Mouse (Mus musculus) adrenal gland, adult (tissue): ENCODE data around the gene Abcb8.

Experiments used
- DNase-seq, 2 experiments: peaks; one replicate each; pipeline ENCODE4 v3.0.0; 2022 to 2023; ENCODE audit warnings: low spot score in 1 of 2; ENCODE audit not compliant: inconsistent age in 2 of 2

Gene Abcb8

DNA sequence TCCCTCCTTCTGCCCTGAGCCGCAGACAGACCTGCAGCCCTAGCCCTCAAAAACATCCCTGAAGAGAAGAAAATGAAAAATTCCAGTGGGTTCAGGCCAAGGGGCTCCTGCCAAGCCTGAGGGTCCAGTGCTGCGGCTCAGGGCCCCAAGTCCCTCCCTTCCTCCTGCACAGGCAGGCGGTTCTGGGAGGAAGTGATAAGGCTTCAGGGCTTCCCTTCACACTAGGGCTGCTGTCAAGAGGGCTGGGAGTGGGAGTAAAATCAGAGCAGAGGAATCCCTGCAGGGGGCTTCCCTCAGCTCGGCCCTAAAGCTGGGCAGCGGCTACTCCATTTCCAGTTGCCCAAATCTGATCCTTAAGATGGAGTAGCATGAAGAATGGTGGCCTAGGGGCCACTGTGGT lies 27.9 kb upstream of the Abcb8 start:
- peak in 1 of 2 experiments; percentile 42 for DNase-seq

DNA sequence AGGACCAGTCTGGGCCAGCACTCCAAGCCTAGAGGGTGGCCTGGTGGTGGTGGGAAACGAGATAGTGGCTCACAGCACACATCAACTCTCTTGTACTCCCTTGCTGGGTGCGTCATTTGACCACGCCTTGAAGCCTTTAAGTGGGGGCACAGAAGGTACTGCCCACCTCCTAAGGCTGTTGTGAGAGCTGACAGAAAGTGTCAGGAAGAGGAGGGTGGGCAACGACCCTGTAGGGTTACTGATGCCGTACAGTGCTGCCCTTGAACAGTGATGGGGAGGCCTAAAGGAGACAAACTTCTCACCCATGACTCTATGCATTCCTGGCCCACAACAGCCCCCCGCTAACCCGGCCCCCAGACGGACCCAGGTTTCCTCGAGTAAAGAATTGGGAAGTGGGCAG lies 27.0 kb upstream of the Abcb8 start:
- no peak for DNase-seq

DNA sequence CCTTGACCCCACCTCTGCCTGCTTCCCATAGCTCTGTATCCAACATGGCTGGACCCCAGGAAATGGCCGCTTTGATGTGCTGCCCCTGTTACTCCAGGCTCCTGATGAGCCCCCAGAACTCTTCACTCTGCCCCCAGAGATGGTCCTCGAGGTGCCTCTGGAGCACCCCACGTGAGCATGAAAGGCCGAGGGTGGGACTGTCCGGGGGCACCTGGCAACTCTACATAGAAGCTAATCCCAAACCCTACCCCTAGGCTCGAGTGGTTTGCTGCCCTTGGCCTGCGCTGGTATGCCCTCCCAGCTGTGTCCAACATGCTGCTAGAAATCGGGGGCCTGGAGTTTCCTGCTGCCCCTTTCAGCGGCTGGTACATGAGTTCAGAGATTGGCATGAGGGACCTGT lies 23.7 kb upstream of the Abcb8 start:
- DNase-seq = no peak

- DNase-seq = no peak
Measured at GRCm38 (mm10) chr5:24373807-24374206, 19.7 kb upstream of the Abcb8 start.

DNA sequence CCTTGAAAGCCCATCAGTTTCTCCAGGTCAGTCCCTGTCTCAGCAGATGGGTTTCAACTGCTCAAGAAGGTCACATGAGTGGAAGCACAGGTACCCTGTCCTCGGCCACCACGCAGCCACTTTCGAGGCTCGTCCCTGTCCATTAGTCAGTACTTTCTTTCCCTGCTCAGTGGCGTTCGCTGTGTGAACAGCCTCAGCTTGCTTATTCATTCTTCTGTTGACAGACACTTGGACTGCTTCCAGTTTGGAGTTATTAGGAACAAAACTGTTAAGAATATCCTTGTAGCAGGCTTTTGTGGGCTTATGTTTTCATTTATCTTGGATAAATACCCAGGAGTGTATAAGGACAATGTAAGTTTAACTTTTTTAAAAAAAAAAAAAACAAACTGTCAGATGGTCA lies 19.2 kb upstream of the Abcb8 start:
- peak in 1 of 2 experiments; percentile 61 for DNase-seq

DNA sequence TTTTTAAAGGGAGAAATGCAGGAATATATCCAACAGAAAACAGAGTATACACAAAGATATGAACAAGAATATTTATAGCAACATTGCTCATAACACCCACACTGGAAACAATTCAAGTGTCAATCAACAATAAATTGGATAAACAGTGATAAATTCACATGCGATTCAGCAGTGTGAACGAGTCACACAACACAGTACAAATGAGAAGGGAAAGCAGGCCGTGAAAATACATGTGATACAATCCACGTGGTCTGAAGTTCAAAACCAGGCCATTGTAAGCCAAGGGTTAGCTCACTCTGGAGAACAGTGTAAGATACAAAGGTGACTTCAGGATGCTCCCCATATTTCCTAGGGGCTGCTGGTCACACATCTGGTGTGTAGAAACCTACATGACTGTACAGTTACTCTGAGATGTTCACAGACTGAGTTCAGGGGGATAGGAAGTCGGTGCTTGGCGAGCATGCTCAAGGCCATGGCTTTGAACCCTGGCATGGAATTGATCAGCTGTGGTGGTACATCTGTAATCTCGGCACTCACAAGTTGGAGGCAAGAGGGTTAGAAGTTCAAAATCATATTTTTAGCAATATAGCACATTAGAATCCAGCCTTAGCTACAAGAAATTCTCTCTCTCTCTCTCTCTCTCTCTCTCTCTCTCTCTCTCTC lies 18.7 kb upstream of the Abcb8 start:
- DNase-seq = no peak

DNA sequence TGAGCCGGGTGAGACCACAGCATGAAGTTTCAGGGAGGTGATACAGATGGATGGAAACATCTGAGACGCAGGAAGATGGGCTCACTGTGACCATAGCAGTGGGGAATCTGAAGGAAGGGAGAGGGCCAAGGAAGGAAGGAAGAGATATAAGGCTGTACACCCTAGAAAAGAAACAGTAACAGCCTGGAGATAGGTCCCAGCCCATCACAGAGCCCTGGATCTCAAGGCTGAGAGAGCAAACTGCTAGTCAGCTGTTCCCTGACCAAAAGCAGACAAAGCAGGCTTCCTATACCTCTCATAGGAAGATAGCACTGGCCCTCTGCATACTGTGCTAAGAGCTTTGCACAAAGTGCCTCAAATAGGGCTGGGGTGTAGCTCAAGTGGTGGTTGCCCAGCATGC lies 14.8 kb upstream of the Abcb8 start:
- DNase-seq = no peak

GRCm38 (mm10) chr5:24379501-24379900 lies 14.0 kb upstream of the Abcb8 start:
- no peak for DNase-seq

DNA sequence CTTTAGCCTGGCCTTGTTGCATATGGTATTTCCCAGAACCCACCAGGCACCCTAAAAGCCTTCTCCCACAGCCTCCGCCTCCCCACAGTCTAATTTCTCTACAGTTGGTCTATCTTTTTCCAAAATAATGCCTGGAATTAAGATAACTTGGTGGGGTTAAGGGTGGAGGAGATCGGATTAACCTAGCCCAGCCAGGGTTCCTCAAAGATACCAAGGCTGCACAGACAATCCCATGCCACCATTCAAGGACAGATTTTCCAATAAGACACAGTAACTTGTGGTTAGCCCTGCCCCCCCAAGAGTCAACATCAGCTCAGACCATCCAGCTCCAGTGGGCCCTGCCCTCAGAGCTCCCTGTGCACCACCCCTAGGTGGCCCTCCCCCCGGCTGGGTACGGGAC lies 13.0 kb upstream of the Abcb8 start:
- no peak for DNase-seq

GRCm38 (mm10) chr5:24381486-24381885 lies 12.0 kb upstream of the Abcb8 start:
- DNase-seq = peak in 1 of 2 experiments; percentile 30

DNA sequence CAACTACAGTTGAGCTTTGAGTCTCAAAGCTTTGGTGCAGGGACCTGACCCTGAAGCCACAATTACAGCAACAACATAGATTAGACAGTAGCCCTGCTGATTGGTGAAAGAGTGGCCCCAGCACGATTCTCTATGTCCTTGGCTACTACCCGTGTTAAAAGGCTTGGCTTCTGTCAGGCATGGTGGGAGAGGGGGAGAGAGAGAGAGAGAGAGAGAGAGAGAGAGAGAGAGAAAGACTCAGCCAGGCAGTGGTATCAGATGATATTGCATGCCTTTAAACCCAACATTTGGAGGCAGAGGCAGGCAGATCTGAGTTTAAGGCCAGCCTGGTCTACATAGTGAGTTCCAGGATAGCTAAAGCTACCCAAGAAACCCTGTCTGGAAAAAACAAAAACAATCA lies 11.5 kb upstream of the Abcb8 start:
- peak in 1 of 2 experiments; percentile 22 for DNase-seq

DNA sequence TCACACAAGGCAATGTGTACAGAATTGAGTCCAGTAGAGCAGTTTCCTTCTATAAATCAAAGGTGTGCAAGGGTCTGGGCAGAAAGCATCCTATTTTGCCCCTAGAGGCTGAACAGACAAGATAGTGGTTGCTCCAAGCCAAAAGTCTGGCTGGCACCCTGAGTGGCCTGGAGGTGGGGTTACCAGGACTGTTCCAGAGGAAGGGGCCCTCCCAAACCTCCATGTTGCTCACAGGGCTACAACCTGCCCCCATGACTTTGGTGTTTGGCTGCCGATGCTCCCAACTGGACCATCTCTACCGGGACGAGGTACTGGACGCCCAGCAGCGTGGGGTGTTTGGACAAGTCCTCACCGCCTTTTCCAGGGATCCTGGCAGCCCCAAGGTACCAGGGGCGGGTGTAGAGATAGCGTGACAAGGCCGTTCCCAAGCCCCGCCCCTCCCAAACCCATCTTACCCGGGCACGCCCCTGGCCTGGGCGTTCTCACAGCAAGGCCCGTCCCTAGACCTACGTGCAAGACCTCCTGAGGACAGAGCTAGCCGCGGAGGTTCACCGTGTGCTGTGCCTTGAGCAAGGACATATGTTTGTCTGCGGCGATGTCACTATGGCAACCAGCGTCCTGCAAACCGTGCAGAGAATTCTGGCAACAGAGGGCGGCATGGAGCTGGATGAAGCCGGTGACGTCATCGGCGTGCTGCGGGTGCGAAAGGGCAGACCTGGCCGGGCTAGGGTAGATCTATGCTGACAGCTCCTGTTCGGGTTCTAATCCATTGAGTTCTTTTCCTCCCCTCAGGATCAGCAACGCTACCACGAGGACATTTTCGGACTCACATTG lies 10.2 kb upstream of the Abcb8 start:
- peak; percentile 97 to 98 for DNase-seq

- DNase-seq = no peak
Measured at GRCm38 (mm10) chr5:24384407-24384806, 9.1 kb upstream of the Abcb8 start.

- no peak for DNase-seq
Measured at GRCm38 (mm10) chr5:24385374-24385773, 8.1 kb upstream of the Abcb8 start.

DNA sequence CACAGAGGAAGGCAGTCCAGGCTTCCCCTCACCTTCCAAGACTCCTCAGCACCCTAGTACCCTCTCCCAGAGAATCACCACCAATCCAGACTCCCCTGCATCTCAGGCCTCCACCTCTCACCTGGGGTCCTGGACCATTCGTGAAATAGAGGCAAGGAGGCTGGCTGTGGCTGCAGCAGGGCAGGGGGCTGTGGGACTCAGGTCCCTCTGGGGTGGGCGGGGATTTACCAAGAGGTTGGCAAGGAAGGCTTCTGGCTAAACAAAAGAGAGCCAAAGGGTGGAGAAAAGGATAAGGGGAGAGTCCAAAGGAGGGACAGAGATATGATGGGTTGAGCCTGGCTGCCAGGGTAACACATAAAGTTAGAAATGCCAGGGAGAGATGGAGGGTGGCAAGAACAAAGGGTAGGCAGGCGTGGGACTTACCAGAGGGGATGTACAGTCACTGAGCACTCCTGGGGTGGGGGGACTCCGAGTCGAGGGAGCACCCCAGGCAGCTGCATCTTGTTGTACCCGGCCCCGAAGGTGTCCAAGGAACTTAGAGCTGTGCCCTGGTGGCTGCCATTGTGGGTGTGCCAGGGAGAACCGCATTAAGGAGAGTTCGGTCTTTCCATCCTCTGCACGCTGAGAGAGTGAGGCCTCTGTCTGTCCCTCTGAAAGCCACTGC lies 7.4 kb upstream of the Abcb8 start:
- no peak for DNase-seq

DNA sequence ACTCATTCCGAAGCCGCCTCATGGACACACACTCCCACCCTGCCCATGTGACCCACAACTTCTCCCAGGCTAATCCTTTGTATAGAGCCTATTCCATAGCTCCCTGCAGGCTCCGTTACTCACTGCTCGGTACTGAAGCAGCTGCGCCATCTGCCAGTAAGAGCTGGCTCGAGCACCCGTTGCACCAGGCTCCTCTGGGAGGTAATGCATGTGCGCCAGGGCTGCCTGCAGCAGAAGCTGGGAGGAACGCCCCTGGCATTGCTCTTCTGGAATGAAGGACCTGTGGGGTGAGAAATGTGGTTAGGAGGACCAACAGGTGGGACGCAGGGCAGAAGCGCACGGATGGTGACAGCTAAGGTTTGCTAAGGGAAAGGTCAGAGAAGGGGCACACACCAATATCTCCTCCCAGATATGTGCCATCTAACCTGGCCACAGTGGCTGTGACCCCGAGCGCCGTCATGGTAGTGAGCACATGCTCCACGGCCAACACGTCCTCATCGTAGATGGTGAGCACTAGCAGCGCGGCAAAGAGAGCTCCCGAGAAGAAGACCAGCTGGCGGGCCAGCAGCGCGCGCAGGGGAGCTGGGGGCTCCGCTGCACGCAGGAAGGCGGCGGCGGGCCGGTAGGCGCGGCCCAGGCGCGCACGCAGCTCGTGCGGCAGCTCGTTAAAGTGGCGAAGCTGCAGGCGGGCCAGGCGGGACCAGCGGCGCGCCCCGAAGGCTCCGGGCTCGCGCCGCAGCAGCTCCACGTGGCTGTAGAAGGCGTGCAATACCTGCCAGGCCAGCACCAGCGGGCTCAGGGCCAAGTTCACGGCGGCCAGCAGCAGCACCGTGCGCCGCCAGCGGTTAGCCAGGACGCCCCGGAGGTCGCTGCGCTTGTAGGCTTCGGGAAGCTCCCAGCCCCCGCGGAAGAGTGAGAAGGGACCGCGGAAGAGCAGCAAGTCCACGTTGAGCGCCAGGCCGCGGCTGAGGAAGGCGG lies 5.9 kb upstream of the Abcb8 start:
- DNase-seq = peak; percentile 67 to 85

- DNase-seq = no peak
Measured at GRCm38 (mm10) chr5:24388246-24388915, 5.1 kb upstream of the Abcb8 start.

GRCm38 (mm10) chr5:24389011-24389657 lies 4.3 kb upstream of the Abcb8 start:
- DNase-seq = peak in 1 of 2 experiments; percentile 51

DNA sequence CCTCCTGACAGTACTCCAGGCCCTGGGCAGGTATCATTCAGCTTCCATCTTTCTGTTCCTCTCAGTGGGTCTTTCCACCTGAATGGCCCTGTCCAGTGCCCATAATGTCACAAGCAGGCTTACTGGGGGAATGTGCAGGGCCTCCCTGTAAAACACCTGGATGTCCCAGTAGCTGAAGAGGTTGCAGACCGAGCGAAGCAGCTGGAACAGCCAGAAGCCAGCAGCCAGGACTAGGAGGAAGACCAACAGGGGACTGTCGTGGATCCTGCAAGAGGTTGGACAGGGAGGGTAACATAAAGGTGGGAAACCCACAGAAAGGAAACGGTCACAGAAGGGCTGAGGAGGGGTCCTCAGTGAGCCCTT lies 3.8 kb upstream of the Abcb8 start:
- DNase-seq = no peak

DNA sequence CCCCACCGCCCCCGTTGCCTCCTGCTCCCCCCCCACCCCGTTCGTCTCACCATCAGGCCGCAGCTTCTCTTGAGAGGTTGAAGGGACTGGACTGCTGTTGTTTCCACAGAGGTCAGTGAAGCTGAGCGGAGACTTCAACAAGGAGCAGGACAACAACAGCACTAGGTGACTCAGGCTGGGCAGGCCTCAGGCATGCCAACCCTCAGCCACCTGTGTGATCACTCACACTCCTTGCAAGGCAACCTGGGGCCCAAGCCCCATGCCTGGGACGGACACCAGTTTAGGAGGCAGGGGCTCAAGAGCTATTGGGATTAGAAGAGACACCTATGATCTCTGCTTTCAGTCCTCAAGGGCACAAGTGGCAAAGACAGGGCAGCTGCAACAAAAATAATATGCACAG lies 1.6 kb upstream of the Abcb8 start, which contains the start of gene Atg9b:
Gene Atg9b (minus strand): TSS at position 280 of the 400 bp plus-strand sequence.
- peak in 1 of 2 experiments; percentile 36 for DNase-seq
